Mouse (Mus musculus): Measurements from ENCODE around the gene Sipa1l1. TPM values are rescaled to one million over a fixed set of nuclear protein-coding genes. Genes with fewer than 3 reads are reported as not detected.
"Not testable (repeated sequence)": the region's sequence is repeated elsewhere in the genome, so short reads cannot be mapped to it uniquely, and the experiment has no call there.

Sipa1l1 gene
- polyA plus RNA-seq, 1 experiment from 2014 or later, result 41.7 TPM

- 94% methylated on average over 16 of the region's 16 CpGs for WGBS
- ATAC-seq (ENCODE audit: low FRiP score), result no peak
Observed at GRCm38 (mm10) chr12:82158516-82158915, 10.6 kb upstream of the Sipa1l1 start.

GRCm38 (mm10) chr12:82159372-82159771 is 9.7 kb upstream of the Sipa1l1 start:
- Histone ChIP-seq H3K4me3 (replicated peaks) (no peak overlapping the region), H3K4me2 (no peak overlapping the region), H3K9ac (no peak overlapping the region), H3K27ac (no peak overlapping the region), H3K27me3 (no peaks in the 10 kb centered on the region), H3K4me1 (no peaks in the 10 kb centered on the region), H3K36me3 (replicated peaks) (no peaks in the 10 kb centered on the region), H3K9me3 (no peaks in the 10 kb centered on the region)
- WGBS, result 96% methylated on average over 3 of the region's 3 CpGs
- no peak for ATAC-seq (ENCODE audit: low FRiP score)

More at GRCm38 (mm10) chr12:82158516-82158915, 10.6 kb upstream of the Sipa1l1 start:
- H3K4me1 ChIP-seq, result no peaks in the 10 kb centered on the region
- H3K4me2 ChIP-seq, result no peak overlapping the region
- no peak overlapping the region for H3K27ac ChIP-seq
- no peaks in the 10 kb centered on the region for H3K36me3 ChIP-seq (replicated peaks)
- H3K4me3 ChIP-seq (replicated peaks), result no peak overlapping the region
- no peak overlapping the region for H3K9ac ChIP-seq
- no peaks in the 10 kb centered on the region for H3K9me3 ChIP-seq
- no peaks in the 10 kb centered on the region for H3K27me3 ChIP-seq

GRCm38 (mm10) chr12:82165651-82166050 is 3.5 kb upstream of the Sipa1l1 start:
- Histone ChIP-seq H3K4me2 (peak overlapping the region; percentile 46), H3K9ac (no peak overlapping the region), H3K4me3 (replicated peaks) (no peak overlapping the region), H3K27me3 (no peaks in the 10 kb centered on the region), H3K9me3 (no peaks in the 10 kb centered on the region), H3K4me1 (peaks cover 21% of the 10 kb centered on the region), H3K36me3 (replicated peaks) (no peaks in the 10 kb centered on the region), H3K27ac (no peak overlapping the region; the same call in 1 of the 2 replicates)
- WGBS, result 82% methylated on average over 4 of the region's 4 CpGs
- no peak for ATAC-seq (ENCODE audit: low FRiP score)

- no peak overlapping the region; the same call in 1 of the 2 replicates for H3K4me3 ChIP-seq (replicated peaks)
- H3K9me3 ChIP-seq, result no peaks in the 10 kb centered on the region
- ATAC-seq (ENCODE audit: low FRiP score), result no peak
- WGBS, result 17% methylated on average over 14 of the region's 14 CpGs
- no peaks in the 10 kb centered on the region for H3K36me3 ChIP-seq (replicated peaks)
- H3K4me1 ChIP-seq, result peaks cover 26% of the 10 kb centered on the region
- H3K27ac ChIP-seq, result peak overlapping the region; percentile 63
- no peaks in the 10 kb centered on the region for H3K27me3 ChIP-seq
- peak overlapping the region; percentile 46 for H3K4me2 ChIP-seq
- no peak overlapping the region for H3K9ac ChIP-seq
Observed at GRCm38 (mm10) chr12:82166101-82166571, 3.0 kb upstream of the Sipa1l1 start.

GRCm38 (mm10) chr12:82169571-82170431 is 681 bp downstream of the Sipa1l1 start:
- H3K9me3 ChIP-seq, result no peaks in the 10 kb centered on the region
- H3K27me3 ChIP-seq, result no peaks in the 10 kb centered on the region
- peak overlapping the region; percentile 89 for H3K4me3 ChIP-seq (replicated peaks)
- peak overlapping the region; percentile 98 for H3K27ac ChIP-seq
- peak overlapping the region; percentile 93 for H3K4me2 ChIP-seq
- peaks cover 52% of the 10 kb centered on the region for H3K4me1 ChIP-seq
- peak overlapping the region; percentile 96 for H3K9ac ChIP-seq
- no peaks in the 10 kb centered on the region for H3K36me3 ChIP-seq (replicated peaks)
- under 1% methylated on average over 79 of the region's 109 CpGs for WGBS
- ATAC-seq (ENCODE audit: low FRiP score), result peak; percentile 72

GRCm38 (mm10) chr12:82170461-82171279 is 1.6 kb downstream of the Sipa1l1 start:
- H3K27ac ChIP-seq, result peak overlapping the region; percentile 98
- H3K36me3 ChIP-seq (replicated peaks), result no peaks in the 10 kb centered on the region
- ATAC-seq (ENCODE audit: low FRiP score), result no peak
- under 1% methylated on average over 29 of the region's 29 CpGs for WGBS
- peak overlapping the region; percentile 93 for H3K4me2 ChIP-seq
- no peaks in the 10 kb centered on the region for H3K27me3 ChIP-seq
- peak overlapping the region; percentile 89 for H3K4me3 ChIP-seq (replicated peaks)
- peaks cover 52% of the 10 kb centered on the region for H3K4me1 ChIP-seq
- peak overlapping the region; percentile 96 for H3K9ac ChIP-seq
- no peaks in the 10 kb centered on the region for H3K9me3 ChIP-seq

GRCm38 (mm10) chr12:82171591-82171990 is 2.5 kb downstream of the Sipa1l1 start:
- H3K4me2 ChIP-seq, result peak overlapping the region; percentile 93
- H3K4me1 ChIP-seq, result peaks cover 44% of the 10 kb centered on the region
- H3K36me3 ChIP-seq (replicated peaks), result no peaks in the 10 kb centered on the region
- H3K9me3 ChIP-seq, result no peaks in the 10 kb centered on the region
- H3K27me3 ChIP-seq, result no peaks in the 10 kb centered on the region
- peak overlapping the region; percentile 89 for H3K4me3 ChIP-seq (replicated peaks)
- WGBS, result 21% methylated on average over 10 of the region's 10 CpGs
- no peak overlapping the region for H3K9ac ChIP-seq
- no peak overlapping the region for H3K27ac ChIP-seq
- no peak for ATAC-seq (ENCODE audit: low FRiP score)

GRCm38 (mm10) chr12:82173623-82174022 is 4.5 kb downstream of the Sipa1l1 start:
- Histone ChIP-seq H3K27me3 (no peaks in the 10 kb centered on the region), H3K4me2 (0 out of 2 replicates have a peak overlapping the region, but pooled peaks have one; percentile 5), H3K36me3 (replicated peaks) (peaks cover 5% of the 10 kb centered on the region; the same call in 1 of the 2 replicates), H3K27ac (no peak overlapping the region), H3K4me3 (replicated peaks) (no peak overlapping the region), H3K9ac (no peak overlapping the region), H3K4me1 (peaks cover 38% of the 10 kb centered on the region), H3K9me3 (no peaks in the 10 kb centered on the region)
- 86% methylated on average over 1 of the region's 1 CpGs for WGBS
- no peak for ATAC-seq (ENCODE audit: low FRiP score)

GRCm38 (mm10) chr12:82175709-82176108 is 6.6 kb downstream of the Sipa1l1 start:
- ATAC-seq (ENCODE audit: low FRiP score), result no peak
- 96% methylated on average over 3 of the region's 3 CpGs for WGBS
- no peaks in the 10 kb centered on the region for H3K27me3 ChIP-seq
- H3K4me3 ChIP-seq (replicated peaks), result no peak overlapping the region
- no peak overlapping the region for H3K27ac ChIP-seq
- H3K9me3 ChIP-seq, result no peaks in the 10 kb centered on the region
- no peak overlapping the region for H3K4me2 ChIP-seq
- H3K4me1 ChIP-seq, result peaks cover 31% of the 10 kb centered on the region
- no peak overlapping the region for H3K9ac ChIP-seq
- H3K36me3 ChIP-seq (replicated peaks), result peaks cover 5% of the 10 kb centered on the region; the same call in 1 of the 2 replicates

- no peak overlapping the region for H3K4me2 ChIP-seq
- H3K4me1 ChIP-seq, result peaks cover 9% of the 10 kb centered on the region
- H3K36me3 ChIP-seq (replicated peaks), result peaks cover 23% of the 10 kb centered on the region
- H3K9ac ChIP-seq, result no peak overlapping the region
- no peak for ATAC-seq (ENCODE audit: low FRiP score)
- H3K9me3 ChIP-seq, result no peaks in the 10 kb centered on the region
- H3K27me3 ChIP-seq, result no peaks in the 10 kb centered on the region
- H3K27ac ChIP-seq, result no peak overlapping the region
- H3K4me3 ChIP-seq (replicated peaks), result no peak overlapping the region
- WGBS, result 88% methylated on average over 4 of the region's 4 CpGs
Observed at GRCm38 (mm10) chr12:82178636-82179035, 9.5 kb downstream of the Sipa1l1 start.

GRCm38 (mm10) chr12:82179626-82180025 is 10.5 kb downstream of the Sipa1l1 start:
- no peaks in the 10 kb centered on the region for H3K27me3 ChIP-seq
- no peak overlapping the region for H3K4me2 ChIP-seq
- no peaks in the 10 kb centered on the region for H3K4me1 ChIP-seq
- no peaks in the 10 kb centered on the region for H3K9me3 ChIP-seq
- ATAC-seq (ENCODE audit: low FRiP score), result no peak
- H3K36me3 ChIP-seq (replicated peaks), result peaks cover 26% of the 10 kb centered on the region
- no peak overlapping the region for H3K4me3 ChIP-seq (replicated peaks)
- 95% methylated on average over 4 of the region's 4 CpGs for WGBS
- H3K27ac ChIP-seq, result no peak overlapping the region
- H3K9ac ChIP-seq, result no peak overlapping the region

- H3K4me2 ChIP-seq; H3K4me3 ChIP-seq (replicated peaks); H3K27ac ChIP-seq; H3K9me3 ChIP-seq; H3K27me3 ChIP-seq; ATAC-seq (ENCODE audit: low FRiP score); H3K9ac ChIP-seq: not testable (repeated sequence)
- peaks cover 19% of the 10 kb centered on the region for H3K36me3 ChIP-seq (replicated peaks)
- H3K4me1 ChIP-seq, result peaks cover 25% of the 10 kb centered on the region
Observed at GRCm38 (mm10) chr12:82186156-82186555, 17.0 kb downstream of the Sipa1l1 start.
